Mouse (Mus musculus): Measurements from ENCODE around the gene C2cd4c.

- TF ChIP-seq CTCF (IDR thresholded peaks at IDR 0.05; ENCODE audit: low read depth, low read length) (no peak), POLR2A (IDR thresholded peaks at IDR 0.05; ENCODE audit: extremely low read depth, insufficient read depth, low read length) (no peak)
Observed at GRCm38 (mm10) chr10:79578891-79579290, 34.9 kb downstream of the C2cd4c start.
